Mouse (Mus musculus): ENCODE measurements around the gene Olfr150. TPM values are rescaled to one million over a fixed set of nuclear protein-coding genes. Genes with fewer than 3 reads are reported as not detected.

Gene Olfr150
- not detected in 2 replicates for polyA plus RNA-seq (2012)

DNA sequence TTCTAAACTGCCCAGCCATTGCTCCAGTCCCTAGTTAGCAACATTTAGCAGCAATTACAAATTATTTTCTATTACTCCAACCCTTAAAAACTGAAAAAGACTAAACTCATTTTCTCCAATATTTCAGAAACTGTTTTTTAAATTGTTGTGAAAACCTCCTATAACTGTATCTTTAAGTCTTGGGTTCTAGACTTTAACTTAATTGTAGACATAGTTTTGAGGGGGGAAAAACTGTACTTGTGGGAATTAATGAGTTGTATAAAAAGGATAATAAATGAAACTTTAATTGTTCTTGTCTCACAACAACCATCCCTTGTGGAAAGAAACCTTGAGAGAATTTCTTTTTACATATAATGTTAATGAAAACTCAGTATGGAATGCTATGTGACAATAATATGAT is at the start of gene Olfr150:
Gene Olfr150, plus strand, starts transcription at position 301 of the 400 bp plus-strand sequence.
- no peak for TF ChIP-seq GATA1 (IDR thresholded peaks at IDR 0.05; ENCODE audit: low read length)

DNA sequence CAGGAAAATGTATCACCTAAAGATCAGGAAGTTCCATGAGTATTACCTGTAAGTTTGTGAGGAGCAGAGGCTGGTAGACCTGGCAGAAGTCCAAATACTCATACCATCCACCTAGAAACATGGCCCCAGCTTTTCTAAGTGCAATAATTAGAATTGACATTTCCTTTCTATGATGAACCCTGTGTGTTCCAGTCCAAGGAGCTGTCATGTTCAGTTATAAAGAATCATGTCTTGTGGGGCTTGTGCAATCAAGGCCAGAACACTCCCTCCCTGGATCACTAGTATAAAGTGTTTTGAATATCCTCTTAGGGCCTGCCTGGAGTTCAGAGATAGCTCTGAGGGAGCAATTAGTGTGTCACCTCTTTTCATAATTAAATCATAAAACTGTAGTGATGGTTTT is 23.8 kb upstream of the Olfr150 start, which contains the start of gene Olfr149:
Gene Olfr149, minus strand, starts transcription at position 101 of the 400 bp plus-strand sequence.
- TF ChIP-seq GATA1 (IDR thresholded peaks at IDR 0.05; ENCODE audit: low read length): no peak

DNA sequence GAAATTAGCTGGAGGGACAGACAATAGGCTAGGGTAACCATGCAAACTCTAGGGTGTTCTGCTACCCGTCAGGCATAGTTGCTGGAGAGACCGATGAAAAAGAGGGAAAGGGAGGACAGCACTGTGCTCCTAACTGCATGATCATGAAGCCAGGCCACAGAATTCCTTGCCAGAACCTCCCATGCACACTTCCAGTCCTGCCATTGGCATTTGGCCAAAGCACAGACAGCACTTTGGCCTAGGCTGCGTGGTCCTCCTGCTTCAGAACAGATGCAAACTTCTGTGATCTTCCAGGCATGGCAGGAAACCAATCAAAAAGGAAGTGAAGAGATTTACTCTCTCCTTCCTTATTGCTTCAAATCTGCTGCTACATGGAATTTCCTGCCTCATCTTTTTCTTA is 21.8 kb upstream of the Olfr150 start:
- no peak for TF ChIP-seq GATA1 (IDR thresholded peaks at IDR 0.05; ENCODE audit: low read length)

DNA sequence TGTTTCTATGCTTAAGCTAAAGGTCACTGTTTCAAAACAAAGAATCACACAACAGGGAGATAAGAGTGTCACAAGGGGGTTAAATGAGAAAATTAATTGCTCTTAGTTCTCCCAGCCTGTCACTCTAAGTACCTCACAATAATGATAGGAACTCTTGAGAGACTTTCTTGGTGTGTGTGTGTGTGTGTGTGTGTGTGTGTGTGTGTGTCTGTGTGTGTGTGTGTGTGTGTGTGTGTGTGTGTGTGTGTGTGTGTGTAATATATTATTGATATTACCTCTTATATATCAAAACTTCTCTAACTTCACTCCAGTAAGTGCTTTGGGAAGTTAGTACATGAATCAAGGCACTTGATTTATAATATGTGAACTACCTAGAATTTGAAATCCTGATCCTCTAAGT is 19.7 kb upstream of the Olfr150 start, which contains the start of gene Olfr965:
Gene Olfr965, plus strand, starts transcription at position 301 of the 400 bp plus-strand sequence.
- TF ChIP-seq GATA1 (IDR thresholded peaks at IDR 0.05; ENCODE audit: low read length): no peak

DNA sequence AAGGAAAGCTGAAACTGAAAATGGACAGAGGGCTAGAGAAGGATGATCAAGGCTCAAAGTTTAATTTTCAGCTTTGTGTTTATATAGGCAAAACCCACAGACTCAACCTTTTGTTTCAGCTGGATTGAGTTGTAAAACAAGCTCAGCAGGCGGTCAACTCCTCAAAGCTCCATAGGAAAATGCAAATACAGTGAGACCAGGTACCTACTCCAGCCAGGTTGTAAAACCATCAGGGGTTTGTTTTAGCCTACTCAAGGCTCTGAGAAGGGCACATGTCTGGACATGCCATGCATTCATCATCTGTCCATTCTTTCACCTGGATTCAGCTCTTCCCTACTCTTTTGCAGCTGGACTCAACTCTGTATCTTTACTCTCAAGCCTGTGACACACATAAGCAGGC is 10.0 kb downstream of the Olfr150 start:
- no peak for TF ChIP-seq GATA1 (IDR thresholded peaks at IDR 0.05; ENCODE audit: low read length)

DNA sequence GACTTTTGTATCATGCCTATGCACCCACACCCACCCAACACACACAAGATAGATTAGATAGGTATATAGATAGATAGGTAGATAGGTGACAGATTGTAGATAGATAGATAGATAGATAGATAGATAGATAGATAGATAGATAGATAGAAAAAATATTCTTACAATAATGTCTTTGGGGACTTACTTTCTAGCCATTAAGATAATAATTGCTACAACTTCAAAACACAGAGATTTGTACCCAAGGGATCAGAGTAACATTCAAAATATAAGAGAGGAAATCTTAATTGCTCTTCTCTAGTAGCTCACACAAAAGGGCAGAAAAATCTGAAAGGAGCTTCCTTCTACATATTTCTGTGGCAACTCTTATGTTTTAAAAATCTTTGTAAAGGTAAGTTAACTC is 15.2 kb downstream of the Olfr150 start, which contains the start of gene Olfr967:
Gene Olfr967, plus strand, starts transcription at position 301 of the 400 bp plus-strand sequence.
- TF ChIP-seq GATA1 (IDR thresholded peaks at IDR 0.05; ENCODE audit: low read length): no peak

DNA sequence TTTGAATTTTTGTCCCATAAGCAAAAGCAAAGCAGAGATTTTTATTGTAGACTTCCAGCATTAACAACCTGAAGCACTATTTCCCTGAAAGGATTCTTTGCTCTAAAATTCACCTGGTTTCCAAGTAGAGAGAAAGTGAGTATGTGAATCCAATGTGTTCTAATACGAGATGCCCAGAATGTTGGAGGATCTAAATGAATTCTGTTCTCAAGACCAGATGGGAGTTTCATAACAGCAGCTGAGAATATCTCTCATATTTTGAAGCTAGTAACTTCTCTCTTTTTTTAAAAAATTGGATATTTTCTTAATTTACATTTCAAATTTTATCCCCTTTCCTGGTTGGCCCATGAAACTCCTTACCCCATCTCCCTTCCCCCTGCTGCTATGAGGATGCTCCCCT is 15.7 kb downstream of the Olfr150 start:
- TF ChIP-seq GATA1 (IDR thresholded peaks at IDR 0.05; ENCODE audit: low read length): no peak

DNA sequence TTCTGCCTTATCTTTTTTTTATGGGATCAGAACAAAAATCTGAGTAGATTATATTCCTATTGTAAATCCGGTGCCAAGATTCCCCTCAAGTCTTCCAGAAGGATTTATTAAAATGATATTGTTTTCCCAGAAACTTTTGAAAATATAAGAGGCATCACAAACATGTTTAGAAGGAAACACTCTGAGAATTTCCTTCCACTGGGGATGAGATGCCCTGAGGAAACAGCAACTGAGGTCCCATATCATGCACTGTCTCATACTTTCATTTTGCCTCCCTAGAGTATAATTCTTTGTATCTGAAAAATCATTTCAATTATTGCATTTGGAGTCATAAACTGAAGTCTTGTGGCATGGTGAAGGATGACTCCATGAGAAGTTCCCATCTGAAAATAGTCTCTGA is 52.4 kb downstream of the Olfr150 start, which contains the start of gene Olfr968:
Gene Olfr968, minus strand, starts transcription at position 101 of the 400 bp plus-strand sequence.
- TF ChIP-seq GATA1 (IDR thresholded peaks at IDR 0.05; ENCODE audit: low read length): no peak

Other genes with a start within 250 kb of the Olfr150 start
- gene Olfr44, start 237.0 kb upstream of the Olfr150 start, polyA plus RNA-seq (2012): not detected in 2 replicates
- not detected in 2 replicates for gene Olfr957, start 215.2 kb upstream of the Olfr150 start, polyA plus RNA-seq (2012)
- not detected in 2 replicates for gene Olfr958, start 176.9 kb upstream of the Olfr150 start, polyA plus RNA-seq (2012)
- not detected in 2 replicates for gene Olfr959, start 155.4 kb upstream of the Olfr150 start, polyA plus RNA-seq (2012)
- gene AW551984, start 126.6 kb upstream of the Olfr150 start, polyA plus RNA-seq (2012): not detected in 2 replicates
- not detected in 2 replicates for gene Olfr148, start 120.3 kb upstream of the Olfr150 start, polyA plus RNA-seq (2012)
- not detected in 2 replicates for gene Olfr960, start 109.6 kb upstream of the Olfr150 start, polyA plus RNA-seq (2012)
- gene Olfr961, start 85.9 kb upstream of the Olfr150 start, polyA plus RNA-seq (2012): not detected in 2 replicates
- gene Olfr963, start 63.8 kb upstream of the Olfr150 start, polyA plus RNA-seq (2012): not detected in 2 replicates
- gene Olfr149, start 23.9 kb upstream of the Olfr150 start, polyA plus RNA-seq (2012): not detected in 2 replicates
- gene Olfr965, start 19.6 kb upstream of the Olfr150 start, polyA plus RNA-seq (2012): not detected in 2 replicates
- gene Olfr967, start 15.3 kb downstream of the Olfr150 start, polyA plus RNA-seq (2012): not detected in 2 replicates
- not detected in 2 replicates for gene Olfr968, start 52.3 kb downstream of the Olfr150 start, polyA plus RNA-seq (2012)
- not detected in 2 replicates for gene Olfr969, start 60.0 kb downstream of the Olfr150 start, polyA plus RNA-seq (2012)
- not detected in 2 replicates for gene Olfr970, start 77.9 kb downstream of the Olfr150 start, polyA plus RNA-seq (2012)
- gene Olfr971, start 105.9 kb downstream of the Olfr150 start, polyA plus RNA-seq (2012): not detected in 2 replicates
- gene Olfr972, start 135.4 kb downstream of the Olfr150 start, polyA plus RNA-seq (2012): not detected in 2 replicates
- gene Olfr229, start 176.4 kb downstream of the Olfr150 start, polyA plus RNA-seq (2012): not detected in 2 replicates
- gene Olfr974, start 206.5 kb downstream of the Olfr150 start, polyA plus RNA-seq (2012): not detected in 2 replicates
- gene Olfr975, start 221.1 kb downstream of the Olfr150 start, polyA plus RNA-seq (2012): not detected in 2 replicates
- gene Olfr976, start 230.2 kb downstream of the Olfr150 start, polyA plus RNA-seq (2012): not detected in 2 replicates